Mouse (Mus musculus) stomach, postnatal 0 days (tissue): ENCODE results near the gene Eef1a2. TPM values are rescaled to one million over a fixed set of nuclear protein-coding genes. Genes with fewer than 3 reads are reported as not detected.

Experiments
- ATAC-seq: fragments of 200-750 bp; cut with Nextera tagmentation; 2 replicates; pipeline ENCODE4 v1.8.0; 2017; ENCODE audit not compliant: low FRiP score, low TSS enrichment
- DNase-seq: peaks from one replicate; pipeline ENCODE4 v3.0.0-alpha.2; 2016; ENCODE audit warnings: low spot score
- H3K27ac ChIP-seq: fragments of 300-500 bp; sonication (generic); replicated peaks from 2 replicates; pipeline ENCODE4 v1.5.1; 2014; ENCODE audit warnings: mild to moderate bottlenecking, control low read depth
- H3K27me3 ChIP-seq: fragments of 300-500 bp; sonication (generic); 2 replicates; pipeline ENCODE4 v1.6.1; 2014; ENCODE audit warnings: low read length; ENCODE audit not compliant: control insufficient read depth, insufficient read depth
- H3K36me3 ChIP-seq: fragments of 300-500 bp; sonication (generic); 2 replicates; pipeline ENCODE4 v1.6.1; 2014; ENCODE audit warnings: low read length, mixed read lengths; ENCODE audit not compliant: control insufficient read depth, insufficient read depth
- H3K4me1 ChIP-seq: fragments of 300-500 bp; sonication (generic); replicated peaks from 2 replicates; pipeline ENCODE4 v1.6.1; 2014; ENCODE audit warnings: antibody characterized with exemption; ENCODE audit not compliant: control insufficient read depth, insufficient read depth
- H3K4me2 ChIP-seq: fragments of 300-500 bp; sonication (generic); replicated peaks from 2 replicates; pipeline ENCODE4 v1.6.1; 2014; ENCODE audit warnings: low read depth, mild to moderate bottlenecking, control low read depth, moderate library complexity
- H3K4me3 ChIP-seq: fragments of 300-500 bp; sonication (generic); 2 replicates; pipeline ENCODE4 v1.5.1; 2014; ENCODE audit warnings: low read depth, low read length, control low read depth
- H3K9ac ChIP-seq: fragments of 300-500 bp; sonication (generic); 2 replicates; pipeline ENCODE4 v1.6.1; 2014; ENCODE audit warnings: mild to moderate bottlenecking, low read length, control low read depth, mixed read lengths
- H3K9me3 ChIP-seq: fragments of 300-500 bp; sonication (generic); 2 replicates; pipeline ENCODE4 v1.6.1; 2016; ENCODE audit warnings: low read length; ENCODE audit not compliant: control insufficient read depth
- CTCF ChIP-seq: IDR thresholded peaks from 2 replicates; pipeline ENCODE4 v1.5.1; 2016; ENCODE audit warnings: antibody characterized with exemption, low read depth, mild to moderate bottlenecking, moderate library complexity
- EP300 ChIP-seq: optimal IDR thresholded peaks from 2 replicates; pipeline ENCODE3; 2016; ENCODE audit warnings: antibody characterized with exemption
- WGBS: fragments of 180-500 bp; shearing (Covaris S2); extraction: QIAGEN DNeasy Blood & Tissue Kit; methylation state at CpG from one replicate; pipeline ENCODE4 v1.1.7; 2014; 5-methylcytosine and 5-hydroxymethylcytosine counted together
- polyA plus RNA-seq: library from polyadenylated mRNA; unstranded; fragments of >200 nt; fragmentation: Nextera tagmentation; extraction: Ambion mirVana; gene quantifications from 2 replicates; pipeline ENCODE4 v1.2.1, GENCODE M21; 2015

The Eef1a2 gene
- polyA plus RNA-seq, 1 experiment from 2014 or later = 0.40 TPM

- no peaks in the 10 kb centered on the region for H3K4me1 ChIP-seq
- TF ChIP-seq EP300 (no peak), CTCF (no peak)
- H3K27me3 ChIP-seq = no peaks in the 10 kb centered on the region
- H3K9me3 ChIP-seq = no peaks in the 10 kb centered on the region
- no peak overlapping the region for H3K27ac ChIP-seq
- no peak overlapping the region for H3K9ac ChIP-seq
- 52% methylated on average over 5 of the region's 5 CpGs for WGBS
- ATAC-seq (no peak), DNase-seq (no peak)
- H3K4me2 ChIP-seq = no peak overlapping the region
- H3K4me3 ChIP-seq = no peak overlapping the region
- no peaks in the 10 kb centered on the region for H3K36me3 ChIP-seq
These were observed 9.7 kb upstream of the Eef1a2 start for GRCm38 (mm10) chr2:181166469-181166868.

- ATAC-seq = no peak
- TF ChIP-seq CTCF = no peak
- no peak for TF ChIP-seq EP300
- Histone ChIP-seq H3K9me3 (no peaks in the 10 kb centered on the region), H3K4me2 (no peak overlapping the region), H3K4me1 (no peaks in the 10 kb centered on the region), H3K27me3 (0 out of 2 replicates have a peak, but pooled peaks cover under 1% of the 10 kb centered on the region), H3K4me3 (no peak overlapping the region), H3K27ac (no peak overlapping the region), H3K36me3 (no peaks in the 10 kb centered on the region), H3K9ac (no peak overlapping the region)
- 60% methylated on average over 4 of the region's 4 CpGs for WGBS
- no peak for DNase-seq
These were observed 4.0 kb upstream of the Eef1a2 start for GRCm38 (mm10) chr2:181160821-181161220.

- H3K4me3 ChIP-seq = no peak overlapping the region
- no peaks in the 10 kb centered on the region for H3K9me3 ChIP-seq
- no peak; the same call in 1 of the 2 replicates for ATAC-seq
- no peak overlapping the region for H3K4me2 ChIP-seq
- 0% methylated on average over 2 of the region's 2 CpGs for WGBS
- H3K27me3 ChIP-seq = 0 out of 2 replicates have a peak, but pooled peaks cover 2% of the 10 kb centered on the region
- no peak overlapping the region for H3K9ac ChIP-seq
- no peak for DNase-seq
- no peak for TF ChIP-seq CTCF
- TF ChIP-seq EP300 = no peak
- no peaks in the 10 kb centered on the region for H3K36me3 ChIP-seq
- no peak overlapping the region for H3K27ac ChIP-seq
- no peaks in the 10 kb centered on the region for H3K4me1 ChIP-seq
These were observed 3.0 kb upstream of the Eef1a2 start for GRCm38 (mm10) chr2:181159771-181160170.

DNA sequence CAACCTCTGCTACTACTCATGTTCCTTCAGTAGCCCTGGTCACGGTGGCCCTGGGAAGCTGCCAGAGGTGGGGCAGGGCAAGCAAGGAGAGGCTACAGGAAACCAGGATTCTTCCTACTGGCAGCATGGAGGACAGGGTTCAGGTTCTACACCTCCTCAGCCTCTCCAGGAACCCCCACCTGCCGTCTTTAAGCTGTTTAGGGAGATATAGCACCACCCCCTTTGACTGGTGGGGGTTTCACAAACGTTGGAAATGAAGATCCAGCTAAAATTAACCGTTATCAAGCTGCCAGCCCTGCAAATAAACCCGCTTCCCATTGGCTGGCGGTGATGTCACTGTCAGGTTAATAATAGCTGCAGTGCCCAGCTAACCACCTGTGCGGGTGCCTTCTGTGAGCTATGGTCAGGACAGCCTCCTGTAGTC lies 2.3 kb upstream of the Eef1a2 start:
- Histone ChIP-seq H3K9me3 (no peaks in the 10 kb centered on the region), H3K4me2 (no peak overlapping the region), H3K9ac (no peak overlapping the region), H3K4me1 (no peaks in the 10 kb centered on the region), H3K4me3 (no peak overlapping the region), H3K27me3 (0 out of 2 replicates have a peak, but pooled peaks cover 2% of the 10 kb centered on the region), H3K36me3 (no peaks in the 10 kb centered on the region), H3K27ac (no peak overlapping the region)
- WGBS = 52% methylated on average over 7 of the region's 7 CpGs
- no peak for DNase-seq
- TF ChIP-seq CTCF (no peak), EP300 (no peak)
- no peak for ATAC-seq

GRCm38 (mm10) chr2:181158471-181158870 lies 1.7 kb upstream of the Eef1a2 start:
- Histone ChIP-seq H3K27ac (no peak overlapping the region), H3K36me3 (no peaks in the 10 kb centered on the region), H3K4me1 (no peaks in the 10 kb centered on the region), H3K27me3 (0 out of 2 replicates have a peak, but pooled peaks cover 2% of the 10 kb centered on the region), H3K9ac (no peak overlapping the region), H3K4me2 (no peak overlapping the region), H3K4me3 (no peak overlapping the region), H3K9me3 (no peaks in the 10 kb centered on the region)
- 89% methylated on average over 2 of the region's 2 CpGs for WGBS
- TF ChIP-seq EP300 (no peak), CTCF (no peak)
- DNase-seq (no peak), ATAC-seq (no peak)

- no peak overlapping the region for H3K27ac ChIP-seq
- H3K27me3 ChIP-seq = 0 out of 2 replicates have a peak, but pooled peaks cover 2% of the 10 kb centered on the region
- H3K9me3 ChIP-seq = no peaks in the 10 kb centered on the region
- H3K4me1 ChIP-seq = no peaks in the 10 kb centered on the region
- TF ChIP-seq CTCF (no peak), EP300 (no peak)
- ATAC-seq (no peak), DNase-seq (no peak)
- WGBS = 66% methylated on average over 6 of the region's 6 CpGs
- H3K9ac ChIP-seq = no peak overlapping the region
- no peaks in the 10 kb centered on the region for H3K36me3 ChIP-seq
- H3K4me3 ChIP-seq = no peak overlapping the region
- H3K4me2 ChIP-seq = no peak overlapping the region
These were observed 995 bp upstream of the Eef1a2 start for GRCm38 (mm10) chr2:181157716-181158302.
